Mouse (Mus musculus) megakaryocyte progenitor cell, adult 5-6 weeks (primary cell): Measurements from ENCODE around the gene Slc25a4. TPM values are rescaled to one million over a fixed set of nuclear protein-coding genes. Genes with fewer than 3 reads are reported as not detected.
A peak's percentile ranks its signal among the peaks of the same experiment; 100 is the strongest.

ENCODE experiments used
- ATAC-seq: replicated peaks from 2 replicates; pipeline ENCODE4 v1.8.0; 2016; ENCODE audit warnings: mild to moderate bottlenecking, moderate TSS enrichment, inconsistent platforms; ENCODE audit not compliant: poor library complexity
- total RNA-seq, 2 experiments: library from RNA; stranded (forward) in 1 of 2; stranded (reverse) in 1 of 2; fragments of 157-497, 149-512 nt in 1 of 2; fragments of 200-1000 nt in 1 of 2; gene quantifications; 2 replicates each; pipeline versions ENCODE4 v1.2.3 to v1.2.4; 2015 to 2017

Gene Slc25a4
- total RNA-seq, 2 experiments from 2014 or later, result 94.7 to 157 TPM

DNA sequence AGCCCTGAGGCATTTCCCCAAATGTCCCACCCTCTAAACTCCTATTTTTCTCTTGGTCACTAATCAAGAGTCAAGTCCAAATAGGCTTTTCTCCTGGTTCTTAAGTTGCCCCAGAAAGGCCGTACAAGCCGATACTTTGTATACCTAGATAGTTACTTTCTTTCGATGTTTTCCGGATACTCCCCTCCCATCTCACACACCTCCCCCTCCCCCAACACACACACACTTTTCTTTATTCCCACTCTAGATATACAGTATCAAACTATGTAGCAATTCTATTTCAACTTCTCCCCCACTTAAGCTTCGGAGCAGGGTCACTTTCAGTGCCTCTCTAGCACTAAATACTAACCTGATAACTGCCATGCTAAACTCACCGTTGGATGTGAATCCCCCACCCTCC lies 5.0 kb downstream of the Slc25a4 start:
- no peak for ATAC-seq

DNA sequence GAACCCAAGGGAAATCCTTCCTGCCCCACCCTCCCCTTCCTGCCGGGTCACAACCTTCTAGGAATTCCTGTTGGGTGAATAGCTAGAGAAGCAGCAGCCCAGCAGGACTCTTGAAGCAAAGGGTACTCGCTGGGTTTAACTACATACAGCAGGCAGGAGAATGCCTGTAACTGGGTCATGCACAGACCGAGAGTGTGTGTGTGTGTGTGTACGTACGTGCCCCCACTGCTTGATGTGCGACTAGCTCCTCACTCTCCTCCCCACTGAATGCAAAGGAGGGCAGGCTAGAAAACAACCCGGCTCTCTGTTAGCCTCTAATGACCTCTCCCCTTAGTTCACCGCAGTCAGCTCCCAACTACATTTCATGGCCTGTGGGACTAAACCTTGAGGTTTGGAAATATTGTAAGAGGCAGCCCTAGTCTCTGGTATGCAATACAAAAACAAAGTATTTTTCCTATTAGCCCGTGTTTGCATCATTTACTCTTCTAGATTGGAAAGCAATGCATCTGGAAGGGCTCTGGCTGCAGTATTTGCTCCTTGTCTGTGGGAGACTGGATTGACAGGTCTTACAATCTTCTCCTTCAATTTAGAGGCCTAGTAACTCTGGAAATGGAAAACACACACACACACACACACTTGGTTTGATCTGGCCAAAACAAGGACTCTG lies 6.0 kb downstream of the Slc25a4 start:
- ATAC-seq, result no peak

DNA sequence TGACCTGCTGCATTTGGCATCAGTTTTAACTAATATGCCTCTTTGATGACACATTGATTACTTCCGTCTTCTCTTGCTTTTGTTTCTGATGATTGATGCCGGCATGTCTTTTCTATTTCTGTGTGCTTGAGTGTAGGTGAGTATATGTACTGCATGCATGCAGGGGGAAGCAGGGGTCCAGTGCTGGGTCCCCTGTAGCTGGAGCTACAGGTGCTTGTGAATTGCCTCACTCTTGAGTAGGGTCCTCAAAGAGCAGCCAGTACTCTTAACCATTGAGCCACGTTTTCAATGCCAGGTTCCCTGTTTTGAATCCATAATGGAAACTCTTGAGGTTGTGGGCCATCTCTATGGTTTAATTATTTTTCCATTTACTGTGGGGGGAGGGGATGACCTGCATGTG lies 6.8 kb downstream of the Slc25a4 start:
- no peak for ATAC-seq

DNA sequence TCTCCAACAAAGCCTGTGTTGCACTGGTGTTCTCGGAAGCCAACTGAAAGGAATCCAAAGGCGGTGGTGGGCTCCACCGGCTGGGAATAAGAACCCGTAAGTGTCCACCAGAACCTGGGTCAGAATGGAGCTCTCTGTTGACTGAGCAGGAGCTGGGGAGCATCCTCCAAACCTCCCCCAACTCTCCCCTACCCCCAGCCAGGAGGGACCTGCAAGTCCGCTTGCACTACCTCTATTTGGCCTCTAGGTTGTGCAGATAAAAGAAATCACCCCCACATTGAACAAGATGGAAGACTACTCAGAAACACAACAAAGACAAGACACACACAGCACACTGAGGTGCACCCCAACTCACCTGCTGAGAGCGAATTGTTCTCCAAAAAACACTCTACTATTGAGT lies 8.7 kb downstream of the Slc25a4 start:
- ATAC-seq, result peak; percentile 80

DNA sequence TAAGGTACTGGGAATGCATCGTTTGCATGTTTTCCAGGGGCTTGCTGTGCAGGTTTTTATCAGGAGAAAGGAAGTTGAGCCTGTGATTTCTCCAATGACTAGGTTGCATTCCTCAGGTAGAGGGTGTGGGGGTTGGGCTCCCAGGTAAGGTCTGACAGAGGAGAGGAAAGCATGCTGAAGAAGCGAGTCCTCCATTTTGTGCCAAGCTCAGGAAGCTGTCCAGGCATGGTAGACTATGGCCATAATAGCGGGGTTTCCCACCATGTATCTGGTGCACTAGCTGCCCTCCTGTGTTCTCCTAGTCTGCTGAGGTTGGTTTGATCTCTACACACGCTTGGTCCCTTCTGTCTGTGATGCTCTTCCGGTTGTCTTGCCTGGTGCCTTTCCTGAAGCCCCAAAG lies 13.4 kb downstream of the Slc25a4 start:
- ATAC-seq, result no peak

DNA sequence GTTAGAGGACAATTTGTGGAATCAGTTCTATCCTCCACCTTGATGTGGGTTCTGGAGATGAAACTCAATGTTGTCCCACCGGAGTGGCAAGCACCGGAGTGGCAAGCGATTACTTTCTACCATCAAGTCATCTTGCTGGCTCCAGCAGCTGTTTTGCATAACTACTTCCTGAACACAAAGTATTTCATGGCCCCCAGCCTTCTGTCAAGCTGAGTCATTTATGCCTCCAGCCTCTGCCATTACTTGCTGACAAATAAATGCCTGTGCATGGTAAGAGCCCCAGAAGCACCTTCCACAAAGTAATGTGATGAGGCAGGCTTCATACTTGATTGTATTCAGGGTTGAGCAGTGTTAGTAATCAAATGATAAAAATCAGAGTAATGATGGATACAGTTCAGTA lies 14.2 kb downstream of the Slc25a4 start:
- no peak for ATAC-seq

DNA sequence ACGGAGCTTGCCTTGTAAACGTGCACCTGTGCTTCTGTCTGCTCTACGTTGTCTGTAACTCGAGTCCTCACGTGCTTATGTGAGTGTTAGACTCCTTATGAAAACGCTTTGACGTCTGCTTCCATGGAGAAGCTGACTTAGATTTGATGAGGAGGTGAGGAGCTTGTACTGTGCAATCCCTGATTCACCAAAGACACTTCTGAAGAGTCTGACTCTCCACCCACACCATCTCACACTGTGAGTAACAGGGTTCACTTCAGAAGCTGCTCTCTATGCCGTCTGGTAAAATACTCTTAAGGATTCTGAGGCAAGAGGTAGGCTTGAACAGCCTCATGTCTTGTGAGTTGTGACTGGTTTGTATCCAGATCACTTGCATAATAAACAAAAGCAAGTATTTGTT lies 18.0 kb downstream of the Slc25a4 start:
- ATAC-seq, result no peak

DNA sequence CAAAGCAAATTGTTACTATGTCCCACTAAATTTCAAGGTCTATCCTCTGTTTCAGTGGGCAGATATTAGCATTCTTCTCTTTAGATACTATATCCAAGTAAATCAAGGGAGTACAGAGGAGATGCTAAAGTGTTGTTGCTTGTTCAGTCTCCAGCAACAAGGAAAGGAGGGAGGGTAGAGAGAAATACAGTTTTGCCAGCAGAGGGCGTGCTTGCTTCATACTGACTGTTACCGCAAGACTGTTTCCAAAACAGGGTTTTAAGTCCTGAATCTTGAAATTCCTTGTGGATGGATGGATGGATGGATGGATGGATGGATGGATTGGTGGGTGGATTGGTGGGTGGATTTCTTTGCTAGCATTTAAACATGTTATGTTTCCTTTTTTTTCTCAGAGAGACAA lies 25.7 kb downstream of the Slc25a4 start:
- ATAC-seq, result peak; percentile 88

DNA sequence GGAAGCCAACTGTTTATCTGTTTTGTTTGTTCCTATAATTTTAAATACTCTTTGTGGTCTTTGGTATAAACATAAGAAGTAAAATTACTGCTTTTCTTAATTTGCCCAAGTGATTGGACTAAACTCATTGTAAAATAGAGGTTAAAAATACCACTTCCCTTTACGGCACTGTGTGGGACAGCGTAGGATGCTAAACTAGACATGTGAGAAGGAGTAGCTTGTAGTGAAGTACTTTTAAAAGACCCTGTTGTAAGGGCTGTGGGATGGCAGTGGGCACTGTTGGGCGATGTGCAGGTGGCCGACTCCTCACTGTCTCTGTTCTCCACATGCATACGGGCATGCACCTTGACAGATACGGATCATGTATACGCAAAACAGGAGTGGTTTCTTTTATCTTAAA lies 30.9 kb downstream of the Slc25a4 start:
- ATAC-seq, result no peak

DNA sequence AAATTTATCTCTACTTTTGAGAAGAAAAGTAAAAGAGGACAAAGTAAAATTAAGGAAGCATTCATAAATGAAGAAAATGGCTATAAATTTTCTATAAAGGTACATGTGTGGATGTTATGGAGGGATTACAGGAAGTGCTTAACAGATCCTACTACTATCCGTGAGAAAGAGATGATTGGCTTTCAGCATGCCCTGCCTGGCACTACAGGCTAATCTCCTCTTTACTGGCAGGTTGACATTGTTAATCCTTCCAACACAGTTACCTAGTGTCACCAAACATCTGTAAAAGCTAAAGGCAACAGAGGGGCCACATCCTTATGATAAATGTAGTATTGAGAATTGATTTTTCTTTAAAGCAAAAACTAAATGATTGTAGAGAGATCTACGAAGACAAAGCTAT lies 37.4 kb downstream of the Slc25a4 start:
- 0 out of 2 replicates have a peak, but pooled peaks have one; percentile 34 for ATAC-seq

DNA sequence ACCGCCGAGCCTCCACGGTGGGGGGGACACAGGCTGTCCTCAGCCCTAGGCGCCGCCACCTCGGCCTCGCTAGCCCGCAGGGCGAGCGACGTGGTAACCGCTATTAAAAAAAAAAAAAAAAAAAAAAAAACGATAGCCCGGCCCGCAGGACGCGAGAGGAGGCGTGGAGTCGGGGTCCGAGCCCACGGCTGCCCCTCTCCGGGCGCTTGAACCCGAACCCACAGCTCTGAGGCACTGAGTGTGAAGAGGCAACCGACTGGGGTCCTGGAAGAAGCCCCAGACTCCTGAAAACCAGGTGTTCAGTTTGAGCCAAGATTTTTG lies 47.3 kb downstream of the Slc25a4 start:
- no peak for ATAC-seq

DNA sequence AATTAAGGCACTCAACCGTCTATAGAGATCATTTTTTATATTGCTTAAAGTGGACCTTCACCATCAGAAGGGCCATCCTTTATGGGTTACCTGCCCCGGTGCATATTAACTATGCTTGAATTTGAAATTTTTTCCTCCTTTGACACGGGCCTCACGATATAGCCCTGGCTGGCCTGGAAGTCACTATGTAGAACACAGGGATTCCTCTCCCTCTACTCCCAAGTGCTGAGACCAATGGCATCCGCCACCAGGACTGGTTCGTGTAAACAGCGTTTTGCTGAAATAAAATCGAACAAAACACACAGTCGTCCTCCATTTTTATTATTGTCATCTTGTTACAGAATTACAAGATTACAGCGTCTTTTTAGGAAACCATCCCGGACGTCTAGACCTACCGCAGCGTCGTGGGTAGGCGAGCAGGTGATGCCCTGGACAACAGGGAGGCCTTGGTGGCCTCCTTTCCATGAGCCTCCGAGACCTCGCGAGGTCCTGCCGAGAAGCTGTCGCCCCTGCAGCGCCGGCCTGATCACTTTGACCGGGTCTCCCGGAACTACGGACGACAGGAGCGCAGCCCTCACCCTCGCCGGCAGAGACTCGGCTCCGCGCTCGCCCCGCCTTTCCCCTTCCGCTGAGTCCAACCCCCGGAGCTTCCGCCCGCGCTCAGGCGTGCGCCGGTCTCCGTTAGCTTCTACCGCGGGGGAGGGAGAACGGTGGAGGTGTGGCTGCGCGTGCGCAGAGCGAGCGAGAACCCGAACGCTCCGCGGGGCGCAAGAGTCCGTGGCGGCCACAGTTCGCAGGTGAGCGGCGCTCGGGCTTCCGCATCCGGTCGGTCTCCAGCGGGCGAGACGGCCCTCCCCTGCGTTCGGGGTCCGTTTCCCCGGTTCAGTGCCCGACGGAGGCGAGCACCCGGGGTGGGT lies 47.9 kb downstream of the Slc25a4 start:
- ATAC-seq, result peak; percentile 98

Other genes starting within 250 kb of the Slc25a4 start
- 0.79 and 1.6 TPM in 2 replicates for gene 1700029J07Rik, start 236.0 kb downstream of the Slc25a4 start, total RNA-seq (2015)
- gene 1700029J07Rik, start 236.0 kb downstream of the Slc25a4 start, total RNA-seq (2017), result 0.21 and 1.3 TPM in 2 replicates
- gene Ufsp2, start 235.8 kb downstream of the Slc25a4 start, total RNA-seq (2015), result 88.7 and 89.0 TPM in 2 replicates
- gene Ufsp2, start 235.8 kb downstream of the Slc25a4 start, total RNA-seq (2017), result 149 and 162 TPM in 2 replicates
- not detected in 2 replicates for gene Lrp2bp, start 212.0 kb downstream of the Slc25a4 start, total RNA-seq (2015)
- not detected in 2 replicates for gene Lrp2bp, start 212.0 kb downstream of the Slc25a4 start, total RNA-seq (2017)
- 4.3 and 6.1 TPM in 2 replicates for gene Ankrd37, start 205.6 kb downstream of the Slc25a4 start, total RNA-seq (2015)
- 3.5 and 6.2 TPM in 2 replicates for gene Ankrd37, start 205.6 kb downstream of the Slc25a4 start, total RNA-seq (2017)
- 31.3 and 31.7 TPM in 2 replicates for gene Cfap97, start 59.5 kb downstream of the Slc25a4 start, total RNA-seq (2015)
- 23.7 and 27.8 TPM in 2 replicates for gene Cfap97, start 59.5 kb downstream of the Slc25a4 start, total RNA-seq (2017)
- 11.7 and 11.9 TPM in 2 replicates for gene Snx25, start 59.1 kb downstream of the Slc25a4 start, total RNA-seq (2015)
- 8.9 and 9.7 TPM in 2 replicates for gene Snx25, start 59.1 kb downstream of the Slc25a4 start, total RNA-seq (2017)
- gene Helt, start 83.4 kb upstream of the Slc25a4 start, total RNA-seq (2015), result not detected in 2 replicates
- gene Helt, start 83.4 kb upstream of the Slc25a4 start, total RNA-seq (2017), result not detected in 2 replicates